12 mouse cellular contexts compared by ENCODE assay signal in genomic region chr9:63535042-63535441, GRCm38 (mm10).
DNase-seq lines count a peak whose midpoint lies in the region; ATAC-seq and TF ChIP-seq lines count a peak whose summit lies in the region.
"Had no signal": no experiment of that assay in that cellular context is flagged by ENCODE, and none has a peak within 500 bp of the region (broad histone marks: within the 10 kb centered on the region; RNA-seq: fewer than 3 reads in every experiment).

No protein-coding gene starts in this region.

- intact Hi-C loops in gastrocnemius, postnatal 14 days (cut with DNase I; ENCODE audit: low total_unique reads): no loop called here

- peaks cover 24% of the 10 kb centered on the region for H3K27me3 ChIP-seq in forebrain, embryonic 15.5 days
- H3K27me3 ChIP-seq in limb, embryonic 14.5 days (ENCODE audit: control insufficient read depth, insufficient read depth, low read length): no peaks in the 10 kb centered on the region
- H3K27me3 ChIP-seq in kidney, adult 2 months (replicated peaks; ENCODE audit: control insufficient read depth, insufficient read depth, low read length): no peaks in the 10 kb centered on the region
- H3K27me3 ChIP-seq: heart, embryonic 12.5 days had no signal

- peak; percentile 89 for ATAC-seq in forebrain, embryonic 15.5 days (replicated peaks)
- ATAC-seq in limb, embryonic 14.5 days (ENCODE audit: low FRiP score, low read depth): 0 out of 2 replicates have a peak, but pooled peaks have one; percentile 55

- H3K4me3 ChIP-seq in forebrain, embryonic 15.5 days: no peak overlapping the region
- no peak overlapping the region for H3K4me3 ChIP-seq in limb, embryonic 14.5 days (replicated peaks; ENCODE audit: low read length)
- H3K4me3 ChIP-seq in kidney, adult 2 months (ENCODE audit: insufficient read depth, low read depth, low read length): no peak overlapping the region
- H3K4me3 ChIP-seq: embryonic facial prominence, embryonic 12.5 days; heart, embryonic 12.5 days had no signal

- peak overlapping the region; percentile 63 for H3K27ac ChIP-seq in forebrain, embryonic 15.5 days (replicated peaks)
- H3K27ac ChIP-seq in limb, embryonic 14.5 days (replicated peaks; ENCODE audit: low read depth, low read length): no peak overlapping the region
- H3K27ac ChIP-seq in kidney, adult 2 months (ENCODE audit: insufficient read depth, low read depth, low read length): no peak overlapping the region
- H3K27ac ChIP-seq: embryonic facial prominence, embryonic 12.5 days; liver, embryonic 14.5 days had no signal

- TF ChIP-seq CTCF in kidney, adult 2 months (conservative IDR thresholded peaks at IDR 0.05; ENCODE audit: insufficient read depth, insufficient read length, low read depth, low read length): no peak

- no peak for TF ChIP-seq POLR2A in limb, embryonic 14.5 days (IDR thresholded peaks at IDR 0.05; ENCODE audit: borderline replicate concordance, extremely low read depth, insufficient read depth, insufficient read length)
- no peak for TF ChIP-seq POLR2A in kidney, adult 2 months (IDR thresholded peaks at IDR 0.05; ENCODE audit: low read depth, low read length)

- H3K4me1 ChIP-seq in forebrain, embryonic 15.5 days: peaks cover 26% of the 10 kb centered on the region
- H3K4me1 ChIP-seq in limb, embryonic 14.5 days (ENCODE audit: control insufficient read depth, insufficient read depth, low read length): peaks cover 5% of the 10 kb centered on the region
- peaks cover 6% of the 10 kb centered on the region; the same call in 1 of the 2 replicates for H3K4me1 ChIP-seq in kidney, adult 2 months (ENCODE audit: control insufficient read depth, insufficient read depth, low read length)

- WGBS in forebrain, embryonic 15.5 days: 8% methylated on average over 6 of the region's 6 CpGs
- 48% methylated on average over 6 of the region's 6 CpGs for WGBS in limb, embryonic 14.5 days
- WGBS in kidney, adult 2 months: 91% methylated on average over 6 of the region's 6 CpGs

- H3K9ac ChIP-seq in forebrain, embryonic 15.5 days (replicated peaks): no peak overlapping the region
- H3K9ac ChIP-seq in limb, embryonic 14.5 days (ENCODE audit: low read depth, low read length, severe bottlenecking): no peak overlapping the region
- H3K9ac ChIP-seq: embryonic facial prominence, embryonic 12.5 days; heart, embryonic 12.5 days; liver, embryonic 14.5 days had no signal

- H3K4me2 ChIP-seq in forebrain, embryonic 15.5 days (replicated peaks): peak overlapping the region; percentile 18; the same call in 1 of the 2 replicates
- H3K4me2 ChIP-seq in limb, embryonic 14.5 days (replicated peaks; ENCODE audit: low read depth, low read length, severe bottlenecking): no peak overlapping the region
- H3K4me2 ChIP-seq: embryonic facial prominence, embryonic 12.5 days; heart, embryonic 12.5 days had no signal

- DNase-seq in right cerebral cortex, postnatal 10 days (ENCODE audit: low spot score in 2 of 2): peak; percentile 36 to 52
- no peak for DNase-seq in right cerebral cortex, adult 18-20 months
- peak; percentile 47 for DNase-seq in limb, embryonic 14.5 days (ENCODE audit: low spot score)
- no peak for DNase-seq in adipocyte (ENCODE audit: low spot score)
- no peak for DNase-seq in ovary, postnatal 36 days (ENCODE audit: low spot score)
- DNase-seq in gastrocnemius, postnatal 14 days: no peak
- no peak for DNase-seq in kidney, adult 2 months
- DNase-seq: adrenal gland, adult 8-10 months had no signal

- H3K9me3 ChIP-seq in forebrain, embryonic 15.5 days: no peaks in the 10 kb centered on the region
- H3K9me3 ChIP-seq in limb, embryonic 14.5 days (ENCODE audit: control insufficient read depth, low read length): no peaks in the 10 kb centered on the region
- H3K9me3 ChIP-seq: embryonic facial prominence, embryonic 12.5 days; heart, embryonic 12.5 days had no signal

- H3K36me3 ChIP-seq in forebrain, embryonic 15.5 days: no peaks in the 10 kb centered on the region
- no peaks in the 10 kb centered on the region for H3K36me3 ChIP-seq in limb, embryonic 14.5 days (ENCODE audit: control insufficient read depth, insufficient read depth, low read length)
- H3K36me3 ChIP-seq in kidney, adult 2 months (ENCODE audit: control insufficient read depth, insufficient read depth, low read length): no peaks in the 10 kb centered on the region
- H3K36me3 ChIP-seq: embryonic facial prominence, embryonic 12.5 days; heart, embryonic 12.5 days had no signal

Comparison
In these comparisons a context has a peak if more than half of its experiments do, and no peak if none do; other contexts are left out.
1. DNase-seq: peak in right cerebral cortex, postnatal 10 days (2 of 2) and limb, embryonic 14.5 days (single experiment); none in right cerebral cortex, adult 18-20 months (single experiment), adipocyte (single experiment), ovary, postnatal 36 days (single experiment), gastrocnemius, postnatal 14 days (single experiment) and kidney, adult 2 months (single experiment).